Mouse (Mus musculus): ENCODE data around the gene Ldhd.
A peak's percentile ranks its signal among the peaks of the same experiment; 100 is the strongest.

Gene Ldhd

GRCm38 (mm10) chr8:111630105-111630521 lies at the start of gene Ldhd:
TSS of gene Ldhd (minus strand) at chr8:111630374.
- DNase-seq (ENCODE audit: low read depth): no peak

- DNase-seq (ENCODE audit: low read depth): no peak
Measured at GRCm38 (mm10) chr8:111678848-111679247, 48.7 kb upstream of the Ldhd start.

- peak; percentile 59 for DNase-seq (ENCODE audit: low read depth)
Measured at GRCm38 (mm10) chr8:111678111-111678510, 47.9 kb upstream of the Ldhd start.

GRCm38 (mm10) chr8:111676237-111676636 lies 46.1 kb upstream of the Ldhd start:
- no peak for DNase-seq (ENCODE audit: low read depth)

- DNase-seq (ENCODE audit: low read depth): no peak
Measured at GRCm38 (mm10) chr8:111666751-111667150, 36.6 kb upstream of the Ldhd start.

- DNase-seq (ENCODE audit: low read depth): peak; percentile 50
Measured at GRCm38 (mm10) chr8:111662473-111662872, 32.3 kb upstream of the Ldhd start.

GRCm38 (mm10) chr8:111658819-111659423 lies 28.7 kb upstream of the Ldhd start:
- DNase-seq (ENCODE audit: low read depth): no peak

GRCm38 (mm10) chr8:111657312-111657854 lies 27.2 kb upstream of the Ldhd start:
- no peak for DNase-seq (ENCODE audit: low read depth)

GRCm38 (mm10) chr8:111653524-111653923 lies 23.4 kb upstream of the Ldhd start:
- no peak for DNase-seq (ENCODE audit: low read depth)

- no peak for DNase-seq (ENCODE audit: low read depth)
Measured at GRCm38 (mm10) chr8:111650651-111651050, 20.5 kb upstream of the Ldhd start.

- DNase-seq (ENCODE audit: low read depth): no peak
Measured at GRCm38 (mm10) chr8:111648834-111649233, 18.7 kb upstream of the Ldhd start.

GRCm38 (mm10) chr8:111645715-111646114 lies 15.5 kb upstream of the Ldhd start:
- no peak for DNase-seq (ENCODE audit: low read depth)

GRCm38 (mm10) chr8:111644286-111645051 lies 14.3 kb upstream of the Ldhd start:
- peak; percentile 81 for DNase-seq (ENCODE audit: low read depth)

- peak; percentile 85 for DNase-seq (ENCODE audit: low read depth)
Measured at GRCm38 (mm10) chr8:111643264-111644141, 13.3 kb upstream of the Ldhd start, which contains the start of gene Zfp1. TSS of gene Zfp1 (plus strand) at chr8:111643401.

- no peak for DNase-seq (ENCODE audit: low read depth)
Measured at GRCm38 (mm10) chr8:111642939-111643263, 12.7 kb upstream of the Ldhd start.

- peak; percentile 41 for DNase-seq (ENCODE audit: low read depth)
Measured at GRCm38 (mm10) chr8:111642496-111642895, 12.3 kb upstream of the Ldhd start.

- DNase-seq (ENCODE audit: low read depth): no peak
Measured at GRCm38 (mm10) chr8:111641064-111641463, 10.9 kb upstream of the Ldhd start.

GRCm38 (mm10) chr8:111638086-111638485 lies 7.9 kb upstream of the Ldhd start:
- DNase-seq (ENCODE audit: low read depth): no peak

- DNase-seq (ENCODE audit: low read depth): no peak
Measured at GRCm38 (mm10) chr8:111632976-111633375, 2.8 kb upstream of the Ldhd start.

GRCm38 (mm10) chr8:111631589-111631988 lies 1.4 kb upstream of the Ldhd start:
- DNase-seq (ENCODE audit: low read depth): no peak

- no peak for DNase-seq (ENCODE audit: low read depth)
Measured at GRCm38 (mm10) chr8:111628894-111629501, 1.2 kb downstream of the Ldhd start.

GRCm38 (mm10) chr8:111628401-111628800 lies 1.8 kb downstream of the Ldhd start:
- DNase-seq (ENCODE audit: low read depth): no peak
